Mouse (Mus musculus) heart, postnatal 0 days (tissue): Measurements from ENCODE around the gene Enox1.

Experiments
- CTCF ChIP-seq: IDR thresholded peaks from 2 replicates; pipeline ENCODE4 v1.5.1; 2016; ENCODE audit warnings: antibody characterized with exemption, control low read depth, low read depth
- EP300 ChIP-seq: IDR thresholded peaks from 2 replicates; pipeline ENCODE4 v1.6.1; 2016; ENCODE audit warnings: antibody characterized with exemption, low read depth

DNA sequence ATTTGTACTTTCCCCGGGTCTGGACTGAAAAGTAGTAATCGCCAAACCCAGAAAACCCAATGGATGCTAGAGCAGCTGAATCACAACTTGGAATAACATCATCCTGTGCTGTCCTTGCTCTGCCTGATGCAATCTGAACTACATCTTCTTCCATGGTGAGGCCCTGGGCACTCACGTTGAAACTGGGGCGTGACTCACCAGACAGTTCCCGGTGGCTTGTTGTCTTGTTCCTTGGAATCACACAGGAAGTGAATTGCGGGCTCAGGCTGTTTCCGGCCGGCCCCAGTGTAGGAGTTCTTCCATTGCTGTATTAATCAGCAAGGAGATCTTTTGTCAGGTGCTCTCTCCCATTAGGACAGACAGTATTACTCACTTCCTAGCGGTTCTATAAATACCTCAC, 266.6 kb downstream of the Enox1 start:
- TF ChIP-seq CTCF (no peak), EP300 (no peak)
